Mouse (Mus musculus) megakaryocyte, embryonic 14.5 days (primary cell): Measurements from ENCODE around the gene Kank2. TPM values are rescaled to one million over a fixed set of nuclear protein-coding genes. Genes with fewer than 3 reads are reported as not detected.

Experiments
- H3K27me3 ChIP-seq: replicated peaks from 2 replicates; pipeline ENCODE3; 2012; ENCODE audit warnings: inconsistent platforms
- H3K36me3 ChIP-seq: replicated peaks from 2 replicates; pipeline ENCODE3; 2012; ENCODE audit warnings: low read length, inconsistent platforms, mixed read lengths
- H3K4me1 ChIP-seq: 2 replicates; pipeline ENCODE4 v1.6.1; 2012; ENCODE audit warnings: inconsistent platforms
- H3K4me3 ChIP-seq: replicated peaks from 2 replicates; pipeline ENCODE3; 2012; ENCODE audit warnings: moderate library complexity, mild to moderate bottlenecking, inconsistent platforms
- H3K9me3 ChIP-seq: 2 replicates; pipeline ENCODE4 v1.6.1; 2012; ENCODE audit warnings: inconsistent platforms
- FLI1 ChIP-seq: IDR thresholded peaks from 2 replicates; pipeline ENCODE4 v1.6.1; 2012; ENCODE audit warnings: low read length, inconsistent platforms, mixed read lengths
- GATA1 ChIP-seq: IDR thresholded peaks from 3 replicates; pipeline ENCODE4 v1.6.1; 2012; ENCODE audit warnings: mixed read lengths, low read length, inconsistent platforms, borderline replicate concordance
- polyA plus RNA-seq: library from polyadenylated mRNA; stranded (reverse); fragments of >175 nt; gene quantifications from 2 replicates; pipeline ENCODE4 v1.2.3, GENCODE M21; 2012; ENCODE audit warnings: low replicate concordance; ENCODE audit not compliant: insufficient read depth

Kank2 gene
- polyA plus RNA-seq, 1 experiment, result 0.51 TPM

- Histone ChIP-seq H3K4me1 (peaks cover 17% of the 10 kb centered on the region), H3K36me3 (no peaks in the 10 kb centered on the region), H3K4me3 (no peak overlapping the region), H3K9me3 (no peaks in the 10 kb centered on the region), H3K27me3 (peaks cover 23% of the 10 kb centered on the region)
- no peak for TF ChIP-seq GATA1
- TF ChIP-seq FLI1, result no peak
Observed at GRCm38 (mm10) chr9:21767896-21768295, 30.6 kb downstream of the Kank2 start.

GRCm38 (mm10) chr9:21764084-21764999 is 34.2 kb downstream of the Kank2 start:
- TF ChIP-seq GATA1 (no peak), FLI1 (no peak)
- Histone ChIP-seq H3K36me3 (no peaks in the 10 kb centered on the region), H3K27me3 (peaks cover 12% of the 10 kb centered on the region), H3K4me1 (peaks cover 33% of the 10 kb centered on the region), H3K9me3 (no peaks in the 10 kb centered on the region), H3K4me3 (peak overlapping the region; percentile 5)

- no peak overlapping the region for H3K4me3 ChIP-seq
- no peak for TF ChIP-seq GATA1
- no peak for TF ChIP-seq FLI1
- H3K4me1 ChIP-seq, result peaks cover 42% of the 10 kb centered on the region
- no peaks in the 10 kb centered on the region for H3K9me3 ChIP-seq
- peaks cover 10% of the 10 kb centered on the region for H3K27me3 ChIP-seq
- H3K36me3 ChIP-seq, result peaks cover 7% of the 10 kb centered on the region
Observed at GRCm38 (mm10) chr9:21762135-21762534, 36.4 kb downstream of the Kank2 start.

- no peak for TF ChIP-seq FLI1
- TF ChIP-seq GATA1, result no peak
- H3K4me1 ChIP-seq, result peaks cover 39% of the 10 kb centered on the region
Observed at GRCm38 (mm10) chr9:21760155-21761088, 38.1 kb downstream of the Kank2 start, which contains the start of gene Spc24. Spc24 (minus strand) TSS chr9:21760303.

GRCm38 (mm10) chr9:21759718-21760117 is 38.8 kb downstream of the Kank2 start:
- Histone ChIP-seq H3K36me3 (peaks cover 24% of the 10 kb centered on the region), H3K4me3 (peak overlapping the region; percentile 95), H3K9me3 (no peaks in the 10 kb centered on the region), H3K4me1 (peaks cover 39% of the 10 kb centered on the region), H3K27me3 (peaks cover 2% of the 10 kb centered on the region)
- TF ChIP-seq FLI1, result no peak
- no peak for TF ChIP-seq GATA1

More at GRCm38 (mm10) chr9:21760155-21761088, 38.1 kb downstream of the Kank2 start, which contains the start of gene Spc24:
- Histone ChIP-seq H3K4me3 (peak within 1 kb of the TSS; percentile 95), H3K36me3 (peaks cover 20% of the 10 kb centered on the region), H3K27me3 (peaks cover 2% of the 10 kb centered on the region), H3K9me3 (no peaks in the 10 kb centered on the region)

GRCm38 (mm10) chr9:21758576-21759529 is 39.7 kb downstream of the Kank2 start:
- Histone ChIP-seq H3K4me3 (peak overlapping the region; percentile 74), H3K27me3 (peaks cover 2% of the 10 kb centered on the region), H3K4me1 (peaks cover 39% of the 10 kb centered on the region), H3K9me3 (no peaks in the 10 kb centered on the region), H3K36me3 (peaks cover 33% of the 10 kb centered on the region)
- TF ChIP-seq GATA1, result no peak

- H3K36me3 ChIP-seq, result peaks cover 65% of the 10 kb centered on the region
- TF ChIP-seq FLI1, result no peak
- TF ChIP-seq GATA1, result no peak
- H3K4me3 ChIP-seq, result no peak overlapping the region
- H3K9me3 ChIP-seq, result no peaks in the 10 kb centered on the region
- peaks cover 52% of the 10 kb centered on the region for H3K4me1 ChIP-seq
- H3K27me3 ChIP-seq, result no peaks in the 10 kb centered on the region
Observed at GRCm38 (mm10) chr9:21754516-21755321, 43.8 kb downstream of the Kank2 start.

- H3K4me3 ChIP-seq, result no peak overlapping the region
- H3K9me3 ChIP-seq, result no peaks in the 10 kb centered on the region
- no peaks in the 10 kb centered on the region for H3K27me3 ChIP-seq
- TF ChIP-seq FLI1 (no peak), GATA1 (no peak)
- H3K36me3 ChIP-seq, result peaks cover 72% of the 10 kb centered on the region
- H3K4me1 ChIP-seq, result peaks cover 52% of the 10 kb centered on the region
Observed at GRCm38 (mm10) chr9:21754003-21754402, 44.5 kb downstream of the Kank2 start.
